Mouse (Mus musculus) gastrocnemius, adult 18-20 months (tissue): ENCODE data around the gene Amy2a2. TPM values are rescaled to one million over a fixed set of nuclear protein-coding genes. Genes with fewer than 3 reads are reported as not detected.
"Not testable (repeated sequence)": the region's sequence is repeated elsewhere in the genome, so short reads cannot be mapped to it uniquely, and the experiment has no call there.

Experiments used
- DNase-seq: peaks from one replicate; pipeline ENCODE4 v3.0.0; 2021; ENCODE audit warnings: low spot score
- long read RNA-seq, 2 experiments: library from polyadenylated mRNA; stranded (forward); transcript quantifications; one replicate each; pipeline ENCODE4 v2.0.0; 2021
- total RNA-seq, 2 experiments: library from RNA; stranded (reverse); gene quantifications; 2 replicates each; pipeline ENCODE4 v1.2.3; 2021

Amy2a2 gene
- not detected for total RNA-seq
- long read RNA-seq, experiment 1, result 0 reads
- long read RNA-seq, experiment 2, result 0 reads

DNA sequence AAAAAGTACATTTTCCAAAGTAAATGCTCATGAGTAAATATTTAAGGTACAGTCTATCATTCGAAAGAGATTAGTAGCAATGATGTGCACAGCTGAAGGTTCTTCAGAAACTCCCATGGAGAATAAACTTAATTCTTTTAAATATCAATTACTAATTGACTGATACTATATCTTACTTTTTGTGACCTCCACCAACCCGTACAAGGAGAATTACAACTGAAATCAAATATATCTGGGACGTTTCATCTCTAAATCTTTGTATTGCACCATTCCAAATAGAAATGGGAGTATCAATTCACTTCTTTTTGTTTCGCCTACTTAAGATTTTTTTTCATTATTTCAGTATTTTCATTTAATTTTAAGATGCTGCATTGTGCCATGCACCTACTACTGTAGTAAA, at the start of gene Amy2a2:
Amy2a2 (minus strand) TSS at position 101 of the 400 bp plus-strand sequence.
- DNase-seq, result not testable (repeated sequence)

- DNase-seq, result not testable (repeated sequence)
Observed at GRCm38 (mm10) chr3:113345484-113345883, 11.0 kb downstream of the Amy2a2 start.

DNA sequence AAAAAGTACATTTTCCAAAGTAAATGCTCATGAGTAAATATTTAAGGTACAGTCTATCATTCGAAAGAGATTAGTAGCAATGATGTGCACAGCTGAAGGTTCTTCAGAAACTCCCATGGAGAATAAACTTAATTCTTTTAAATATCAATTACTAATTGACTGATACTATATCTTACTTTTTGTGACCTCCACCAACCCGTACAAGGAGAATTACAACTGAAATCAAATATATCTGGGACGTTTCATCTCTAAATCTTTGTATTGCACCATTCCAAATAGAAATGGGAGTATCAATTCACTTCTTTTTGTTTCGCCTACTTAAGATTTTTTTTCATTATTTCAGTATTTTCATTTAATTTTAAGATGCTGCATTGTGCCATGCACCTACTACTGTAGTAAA, 32.5 kb downstream of the Amy2a2 start, which contains the start of gene Amy2a3:
Amy2a3 (minus strand) TSS at position 101 of the 400 bp plus-strand sequence.
- DNase-seq, result not testable (repeated sequence)

DNA sequence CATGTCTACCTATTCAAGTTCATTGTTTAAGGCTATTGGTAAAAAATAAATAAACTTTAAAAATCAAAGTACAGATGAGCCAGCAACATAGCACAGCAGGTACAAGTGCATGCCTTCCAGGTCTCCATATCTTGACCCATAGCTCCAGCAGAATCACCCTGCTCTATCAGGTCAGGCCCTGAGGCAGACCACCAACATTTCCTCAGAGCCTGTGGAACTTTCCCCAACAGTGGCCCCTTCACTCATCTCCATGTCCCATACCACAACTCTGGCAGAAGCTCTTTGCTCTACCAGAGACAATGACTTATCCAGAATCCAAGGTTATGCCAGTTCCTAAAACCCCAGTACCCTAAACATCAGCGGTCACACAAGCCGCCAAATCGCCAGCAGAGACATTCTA, 43.5 kb downstream of the Amy2a2 start:
- not testable (repeated sequence) for DNase-seq

Other genes starting within 250 kb of the Amy2a2 start
- under 1 TPM; 0.14 to 0.21 TPM for gene Amy2a5, start 97.8 kb downstream of the Amy2a2 start, total RNA-seq
- not detected for gene Amy2a4, start 65.2 kb downstream of the Amy2a2 start, total RNA-seq
- gene Amy2a3, start 32.6 kb downstream of the Amy2a2 start, total RNA-seq, result not detected
- not detected for gene Amy2a1, start 175.8 kb upstream of the Amy2a2 start, total RNA-seq